Mouse (Mus musculus) kidney, postnatal 0 days (tissue): ENCODE data around the gene Actn4. TPM values are rescaled to one million over a fixed set of nuclear protein-coding genes. Genes with fewer than 3 reads are reported as not detected.

ENCODE experiments used
- ATAC-seq: fragments of 200-750 bp; cut with Nextera tagmentation; replicated peaks from 2 replicates; pipeline ENCODE4 v1.8.0; 2017; ENCODE audit warnings: low read depth, moderate number of reproducible peaks, moderate TSS enrichment, moderate library complexity; ENCODE audit not compliant: low FRiP score
- DNase-seq: peaks from one replicate; pipeline ENCODE4 v3.0.0-alpha.2; 2016; ENCODE audit warnings: low spot score
- H3K27ac ChIP-seq: fragments of 300-500 bp; sonication (generic); 2 replicates; pipeline ENCODE4 v1.5.1; 2014; ENCODE audit warnings: mild to moderate bottlenecking
- H3K27me3 ChIP-seq: fragments of 300-500 bp; sonication (generic); 2 replicates; pipeline ENCODE4 v1.6.1; 2014; ENCODE audit warnings: low read length, mixed read lengths; ENCODE audit not compliant: insufficient read depth
- H3K36me3 ChIP-seq: fragments of 300-500 bp; sonication (generic); 2 replicates; pipeline ENCODE4 v1.6.1; 2014; ENCODE audit warnings: low read length, mixed read lengths; ENCODE audit not compliant: insufficient read depth
- H3K4me1 ChIP-seq: fragments of 300-500 bp; sonication (generic); replicated peaks from 2 replicates; pipeline ENCODE4 v1.6.1; 2014; ENCODE audit warnings: antibody characterized with exemption, low read length, mixed read lengths; ENCODE audit not compliant: insufficient read depth
- H3K4me2 ChIP-seq: fragments of 300-500 bp; sonication (generic); 2 replicates; pipeline ENCODE4 v1.6.1; 2014; ENCODE audit warnings: mild to moderate bottlenecking, low read length, moderate library complexity, mixed read lengths
- H3K4me3 ChIP-seq: fragments of 300-500 bp; sonication (generic); replicated peaks from 2 replicates; pipeline ENCODE4 v1.5.1; 2014; ENCODE audit warnings: low read depth, low read length
- H3K9ac ChIP-seq: fragments of 300-500 bp; sonication (generic); 2 replicates; pipeline ENCODE4 v1.6.1; 2014; ENCODE audit warnings: low read depth, low read length
- H3K9me3 ChIP-seq: fragments of 300-500 bp; sonication (generic); replicated peaks from 2 replicates; pipeline ENCODE4 v1.6.1; 2016; ENCODE audit warnings: low read length, inconsistent platforms, mixed read lengths
- CTCF ChIP-seq: IDR thresholded peaks from 2 replicates; pipeline ENCODE4 v1.5.1; 2016; ENCODE audit warnings: antibody characterized with exemption, low read depth, mild to moderate bottlenecking, moderate library complexity
- whole genome bisulfite sequencing: fragments of 180-500 bp; shearing (Covaris S2); extraction: QIAGEN DNeasy Blood & Tissue Kit; methylation state at CpG from one replicate; pipeline ENCODE4 v1.1.7; 2014; 5-methylcytosine and 5-hydroxymethylcytosine counted together
- polyA plus RNA-seq: library from polyadenylated mRNA; unstranded; fragments of >200 nt; fragmentation: Nextera tagmentation; extraction: Ambion mirVana; gene quantifications from 2 replicates; pipeline ENCODE4 v1.2.1, GENCODE M21; 2015

Actn4 gene
- 255 and 280 TPM in 2 replicates for polyA plus RNA-seq

GRCm38 (mm10) chr7:28961927-28962670 lies at the start of gene Actn4:
Gene Actn4 (minus strand): TSS chr7:28962340.
- DNase-seq (peak; percentile 98), ATAC-seq (peak; percentile 93)
- H3K9ac ChIP-seq, result peak within 1 kb of the TSS; percentile 94
- TF ChIP-seq CTCF, result no peak
- H3K27ac ChIP-seq, result peak within 1 kb of the TSS; percentile 93
- H3K36me3 ChIP-seq, result no peaks in the 10 kb centered on the region
- under 1% methylated on average over 76 of the region's 76 CpGs for WGBS
- no peaks in the 10 kb centered on the region for H3K27me3 ChIP-seq
- H3K4me2 ChIP-seq, result peak within 1 kb of the TSS; percentile 91
- peaks cover 27% of the 10 kb centered on the region; the same call in 1 of the 2 replicates for H3K4me1 ChIP-seq
- H3K9me3 ChIP-seq, result no peaks in the 10 kb centered on the region
- H3K4me3 ChIP-seq, result peak within 1 kb of the TSS; percentile 99

GRCm38 (mm10) chr7:29008714-29009113 lies 46.6 kb upstream of the Actn4 start:
- Histone ChIP-seq H3K4me3 (no peak overlapping the region), H3K27ac (no peak overlapping the region), H3K9me3 (no peaks in the 10 kb centered on the region), H3K4me2 (no peak overlapping the region), H3K4me1 (no peaks in the 10 kb centered on the region), H3K36me3 (no peaks in the 10 kb centered on the region), H3K27me3 (no peaks in the 10 kb centered on the region), H3K9ac (no peak overlapping the region)
- WGBS, result 80% methylated on average over 9 of the region's 9 CpGs
- no peak for TF ChIP-seq CTCF
- ATAC-seq (no peak), DNase-seq (no peak)

- Histone ChIP-seq H3K36me3 (no peaks in the 10 kb centered on the region), H3K9me3 (no peaks in the 10 kb centered on the region), H3K4me1 (no peaks in the 10 kb centered on the region), H3K27me3 (no peaks in the 10 kb centered on the region), H3K4me2 (no peak overlapping the region), H3K27ac (no peak overlapping the region), H3K4me3 (no peak overlapping the region), H3K9ac (no peak overlapping the region)
- no peak for DNase-seq
- 97% methylated on average over 10 of the region's 10 CpGs for WGBS
- no peak for TF ChIP-seq CTCF
- ATAC-seq, result no peak
Observed at GRCm38 (mm10) chr7:29008171-29008570, 46.0 kb upstream of the Actn4 start.

DNA sequence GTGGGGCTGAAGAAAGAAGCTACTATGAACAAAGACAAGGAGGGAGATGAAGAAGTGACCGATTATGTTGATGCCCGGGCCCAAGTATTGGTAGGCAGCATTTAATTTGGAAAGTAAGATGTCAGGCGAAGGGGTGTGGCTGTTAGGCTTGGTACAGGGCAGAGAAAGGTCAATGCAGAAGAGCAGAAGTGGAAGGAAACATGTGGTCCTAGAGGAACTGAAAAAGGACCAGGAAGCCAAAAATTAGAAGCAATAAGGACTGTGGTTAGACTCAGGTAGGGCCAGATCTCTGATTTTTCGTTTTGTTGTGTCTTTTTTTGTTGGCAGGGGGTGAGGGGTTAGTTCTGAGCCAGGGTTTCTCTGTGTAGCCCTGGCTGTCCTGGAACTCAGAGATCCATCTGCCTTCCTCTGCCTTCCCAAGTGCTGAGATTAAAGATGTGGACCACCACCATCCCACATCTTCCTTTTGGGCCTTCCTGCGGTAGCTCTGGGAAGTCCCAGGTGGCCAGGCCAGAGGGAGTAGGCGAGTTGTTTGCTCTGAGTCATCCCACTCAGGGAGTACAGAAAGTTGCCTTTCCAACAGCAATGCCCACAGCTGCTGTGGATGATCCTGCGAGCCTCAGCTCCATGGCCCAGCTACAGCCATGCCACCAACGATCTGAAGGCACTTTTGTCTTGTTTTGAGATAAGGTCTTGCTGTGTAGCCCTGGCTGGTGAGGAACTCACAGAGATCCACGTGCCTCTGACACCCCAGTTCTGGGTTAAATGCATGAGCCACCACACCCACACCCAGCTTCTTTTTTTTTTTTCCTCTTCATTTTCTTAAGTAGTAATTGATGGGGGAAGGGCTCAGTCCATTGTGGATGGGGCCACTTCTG lies 45.3 kb upstream of the Actn4 start:
- TF ChIP-seq CTCF, result no peak
- Histone ChIP-seq H3K9ac (no peak overlapping the region), H3K36me3 (no peaks in the 10 kb centered on the region), H3K4me1 (no peaks in the 10 kb centered on the region), H3K4me3 (no peak overlapping the region), H3K4me2 (no peak overlapping the region), H3K9me3 (no peaks in the 10 kb centered on the region), H3K27me3 (no peaks in the 10 kb centered on the region), H3K27ac (no peak overlapping the region)
- no peak for DNase-seq
- ATAC-seq, result no peak
- 75% methylated on average over 9 of the region's 9 CpGs for WGBS

DNA sequence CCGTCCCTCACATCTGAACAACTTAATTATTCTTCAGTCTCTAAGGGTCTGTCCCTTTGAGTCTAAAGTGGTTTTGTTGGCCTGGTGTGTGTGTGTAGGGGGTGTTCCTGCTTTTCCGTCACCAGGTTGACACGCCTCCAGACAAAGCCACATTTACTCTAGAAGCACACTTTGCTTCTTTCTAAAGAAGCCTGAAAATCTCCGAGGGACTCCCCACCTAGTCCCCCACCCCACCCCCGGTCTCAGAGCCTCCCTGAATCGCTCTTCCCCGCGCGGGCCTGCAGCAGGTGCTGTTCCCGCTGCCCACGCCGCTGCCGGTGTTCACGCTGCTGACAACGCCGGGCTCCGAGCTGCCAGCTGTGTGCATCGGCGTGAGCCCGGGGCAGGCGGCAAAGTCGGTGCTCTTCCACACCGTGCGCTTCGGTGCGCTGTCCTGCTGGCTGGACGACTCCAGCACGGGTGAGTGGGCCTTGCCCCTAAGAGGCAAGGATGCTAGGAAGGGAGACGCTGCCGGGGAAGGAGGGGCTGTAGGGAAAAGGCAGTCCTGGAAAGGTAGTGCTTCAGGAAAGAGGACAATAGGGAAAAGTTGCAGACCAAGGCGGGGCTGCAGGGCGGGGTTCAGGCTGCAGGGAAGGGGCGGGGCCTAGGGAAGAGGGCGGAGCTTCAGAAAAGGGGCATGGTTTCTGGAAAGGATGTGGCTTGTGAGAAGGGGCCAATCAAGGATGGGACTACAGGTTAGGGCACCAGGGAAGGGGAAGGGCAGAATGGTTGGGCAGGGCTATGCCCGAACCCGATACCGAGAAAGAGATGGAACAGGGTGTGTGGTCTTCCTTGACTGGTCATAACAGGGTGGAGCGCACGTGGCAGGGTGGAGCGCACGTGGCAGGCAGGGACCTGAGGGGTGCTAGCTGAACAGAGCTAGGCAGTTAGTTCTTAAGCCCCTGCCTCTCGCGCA lies 38.8 kb upstream of the Actn4 start:
- Histone ChIP-seq H3K4me2 (peak overlapping the region; percentile 85), H3K9me3 (no peaks in the 10 kb centered on the region), H3K36me3 (no peaks in the 10 kb centered on the region), H3K4me1 (peaks cover 5% of the 10 kb centered on the region; the same call in 1 of the 2 replicates), H3K27me3 (no peaks in the 10 kb centered on the region), H3K4me3 (peak overlapping the region; percentile 29), H3K27ac (no peak overlapping the region), H3K9ac (peak overlapping the region; percentile 61)
- ATAC-seq, result peak; percentile 86
- DNase-seq, result peak; percentile 87
- no peak for TF ChIP-seq CTCF
- 4% methylated on average over 43 of the region's 43 CpGs for WGBS
